Mouse (Mus musculus): ENCODE results near the gene Ugt1a6b. TPM values are rescaled to one million over a fixed set of nuclear protein-coding genes. Genes with fewer than 3 reads are reported as not detected.
"Not testable (repeated sequence)": the region's sequence is repeated elsewhere in the genome, so short reads cannot be mapped to it uniquely, and the experiment has no call there.

Gene Ugt1a6b
- polyA plus RNA-seq, 1 experiment from 2014 or later = 0.55 TPM

- Histone ChIP-seq H3K9ac (ENCODE audit: low read depth, low read length) (no peak overlapping the region), H3K36me3 (ENCODE audit: insufficient read depth, low read length) (no peaks in the 10 kb centered on the region), H3K4me2 (ENCODE audit: low read length) (no peak overlapping the region), H3K4me1 (replicated peaks; ENCODE audit: insufficient read depth, low read length) (peaks cover 11% of the 10 kb centered on the region), H3K27ac (0 out of 2 replicates have a peak overlapping the region, but pooled peaks have one; percentile 25), H3K9me3 (replicated peaks; ENCODE audit: low read length) (no peaks in the 10 kb centered on the region), H3K27me3 (ENCODE audit: insufficient read depth, low read length) (no peaks in the 10 kb centered on the region), H3K4me3 (replicated peaks; ENCODE audit: low read depth, low read length) (no peak overlapping the region)
- no peak for TF ChIP-seq CTCF (IDR thresholded peaks at IDR 0.05; ENCODE audit: low read depth)
- WGBS = 50% methylated on average over 2 of the region's 2 CpGs
- ATAC-seq (replicated peaks; ENCODE audit: low FRiP score, low read depth) (no peak), DNase-seq (ENCODE audit: low spot score) (peak; percentile 37)
Measured at GRCm38 (mm10) chr1:88136646-88137045, 33.6 kb downstream of the Ugt1a6b start.

DNA sequence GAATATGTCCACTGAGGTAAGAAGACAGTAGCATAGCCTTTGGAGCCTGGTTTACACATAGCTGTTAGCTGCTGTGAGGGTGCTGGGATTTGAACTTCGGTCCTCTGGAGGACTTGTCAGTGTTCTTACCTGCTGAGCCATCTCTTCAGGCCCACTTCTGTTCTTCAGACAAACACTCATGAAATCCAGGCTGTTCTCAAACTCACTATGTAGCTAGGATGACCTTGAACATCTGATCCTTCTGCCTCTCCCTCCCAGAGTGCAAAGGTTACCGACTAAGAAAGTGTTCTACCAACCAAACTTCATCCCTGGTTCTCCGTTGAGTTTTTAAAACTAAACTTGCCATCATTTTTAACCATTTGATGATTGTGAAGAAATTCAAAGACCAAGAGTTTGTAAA lies 34.2 kb downstream of the Ugt1a6b start:
- Histone ChIP-seq H3K27me3 (ENCODE audit: insufficient read depth, low read length) (no peaks in the 10 kb centered on the region), H3K4me3 (replicated peaks; ENCODE audit: low read depth, low read length) (no peak overlapping the region), H3K9me3 (replicated peaks; ENCODE audit: low read length) (no peaks in the 10 kb centered on the region), H3K9ac (ENCODE audit: low read depth, low read length) (no peak overlapping the region), H3K4me1 (replicated peaks; ENCODE audit: insufficient read depth, low read length) (peaks cover 11% of the 10 kb centered on the region), H3K36me3 (ENCODE audit: insufficient read depth, low read length) (no peaks in the 10 kb centered on the region), H3K4me2 (ENCODE audit: low read length) (no peak overlapping the region), H3K27ac (no peak overlapping the region)
- TF ChIP-seq CTCF (IDR thresholded peaks at IDR 0.05; ENCODE audit: low read depth) = no peak
- ATAC-seq (replicated peaks; ENCODE audit: low FRiP score, low read depth) (no peak), DNase-seq (ENCODE audit: low spot score) (no peak)
- WGBS = 67% methylated on average over 3 of the region's 3 CpGs

GRCm38 (mm10) chr1:88138145-88138544 lies 35.1 kb downstream of the Ugt1a6b start:
- 74% methylated on average over 1 of the region's 1 CpGs for WGBS
- peaks cover 11% of the 10 kb centered on the region for H3K4me1 ChIP-seq (replicated peaks; ENCODE audit: insufficient read depth, low read length)
- H3K27me3 ChIP-seq (ENCODE audit: insufficient read depth, low read length) = no peaks in the 10 kb centered on the region
- DNase-seq (ENCODE audit: low spot score) (no peak), ATAC-seq (replicated peaks; ENCODE audit: low FRiP score, low read depth) (no peak)
- H3K27ac ChIP-seq = no peak overlapping the region
- no peak overlapping the region for H3K9ac ChIP-seq (ENCODE audit: low read depth, low read length)
- H3K4me2 ChIP-seq (ENCODE audit: low read length) = no peak overlapping the region
- no peak for TF ChIP-seq CTCF (IDR thresholded peaks at IDR 0.05; ENCODE audit: low read depth)
- H3K36me3 ChIP-seq (ENCODE audit: insufficient read depth, low read length) = no peaks in the 10 kb centered on the region
- H3K4me3 ChIP-seq (replicated peaks; ENCODE audit: low read depth, low read length) = no peak overlapping the region
- H3K9me3 ChIP-seq (replicated peaks; ENCODE audit: low read length) = no peaks in the 10 kb centered on the region

DNA sequence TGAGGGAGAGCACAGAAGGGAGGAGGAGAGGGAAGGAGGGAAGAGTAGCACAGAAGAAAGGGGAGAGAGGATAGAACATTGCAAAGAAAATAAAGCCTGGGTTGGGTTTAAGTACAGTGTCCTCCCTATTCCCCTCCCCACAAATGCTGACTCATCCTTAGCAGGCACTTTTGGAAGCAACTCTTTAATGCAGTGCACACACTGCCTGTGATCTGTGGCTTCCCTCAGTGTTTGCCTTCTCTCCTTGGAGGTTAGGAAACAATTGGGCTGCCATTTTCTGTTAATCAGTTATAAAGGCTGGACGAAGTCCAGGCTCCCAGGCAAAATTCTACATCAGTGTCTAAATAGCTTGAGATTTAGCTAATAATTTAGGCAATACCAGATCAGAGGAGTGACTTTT lies 37.4 kb downstream of the Ugt1a6b start:
- not testable (repeated sequence) for H3K27ac ChIP-seq; H3K27me3 ChIP-seq (ENCODE audit: insufficient read depth, low read length); H3K4me3 ChIP-seq (replicated peaks; ENCODE audit: low read depth, low read length); H3K4me2 ChIP-seq (ENCODE audit: low read length); H3K36me3 ChIP-seq (ENCODE audit: insufficient read depth, low read length); H3K4me1 ChIP-seq (replicated peaks; ENCODE audit: insufficient read depth, low read length); H3K9me3 ChIP-seq (replicated peaks; ENCODE audit: low read length); H3K9ac ChIP-seq (ENCODE audit: low read depth, low read length); DNase-seq (ENCODE audit: low spot score)
- ATAC-seq (replicated peaks; ENCODE audit: low FRiP score, low read depth) = peak; percentile 64
- 43% methylated on average over 1 of the region's 1 CpGs for WGBS

GRCm38 (mm10) chr1:88143966-88144675 lies 41.1 kb downstream of the Ugt1a6b start:
- not testable (repeated sequence) for H3K4me3 ChIP-seq (replicated peaks; ENCODE audit: low read depth, low read length); DNase-seq (ENCODE audit: low spot score); H3K9ac ChIP-seq (ENCODE audit: low read depth, low read length); H3K27ac ChIP-seq; H3K27me3 ChIP-seq (ENCODE audit: insufficient read depth, low read length); H3K4me1 ChIP-seq (replicated peaks; ENCODE audit: insufficient read depth, low read length); H3K36me3 ChIP-seq (ENCODE audit: insufficient read depth, low read length); H3K4me2 ChIP-seq (ENCODE audit: low read length); H3K9me3 ChIP-seq (replicated peaks; ENCODE audit: low read length)
- TF ChIP-seq CTCF (IDR thresholded peaks at IDR 0.05; ENCODE audit: low read depth) = peak; percentile 61
- 1% methylated on average over 5 of the region's 5 CpGs for WGBS
- ATAC-seq (replicated peaks; ENCODE audit: low FRiP score, low read depth) = peak; percentile 75

DNA sequence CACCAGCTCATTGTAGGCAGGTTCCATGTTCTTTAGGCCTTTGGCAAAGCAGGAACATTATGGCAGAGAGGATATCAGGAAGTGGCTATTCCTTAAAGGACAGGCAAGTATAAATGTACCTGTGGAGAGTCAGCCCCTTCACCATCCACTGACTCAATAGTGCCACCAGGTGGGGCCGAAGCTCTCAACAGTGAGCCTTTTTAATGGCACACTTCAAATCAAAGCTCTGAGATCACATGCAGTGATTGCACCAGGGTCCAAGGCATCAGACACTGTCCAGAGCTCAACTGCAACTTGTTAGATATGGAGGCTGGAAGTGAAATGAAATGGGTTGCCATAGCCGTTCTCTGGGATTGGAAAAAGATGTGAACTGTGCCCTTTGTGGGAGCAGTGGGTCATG lies 42.2 kb downstream of the Ugt1a6b start:
- TF ChIP-seq CTCF (IDR thresholded peaks at IDR 0.05; ENCODE audit: low read depth) = peak; percentile 59
- not testable (repeated sequence) for H3K4me3 ChIP-seq (replicated peaks; ENCODE audit: low read depth, low read length); ATAC-seq (replicated peaks; ENCODE audit: low FRiP score, low read depth); H3K27me3 ChIP-seq (ENCODE audit: insufficient read depth, low read length); H3K9ac ChIP-seq (ENCODE audit: low read depth, low read length); H3K4me2 ChIP-seq (ENCODE audit: low read length); H3K9me3 ChIP-seq (replicated peaks; ENCODE audit: low read length); H3K27ac ChIP-seq; DNase-seq (ENCODE audit: low spot score); H3K4me1 ChIP-seq (replicated peaks; ENCODE audit: insufficient read depth, low read length); H3K36me3 ChIP-seq (ENCODE audit: insufficient read depth, low read length)
- 63% methylated on average over 2 of the region's 2 CpGs for WGBS

GRCm38 (mm10) chr1:88150133-88150532 lies 47.1 kb downstream of the Ugt1a6b start:
- H3K4me1 ChIP-seq (replicated peaks; ENCODE audit: insufficient read depth, low read length); H3K36me3 ChIP-seq (ENCODE audit: insufficient read depth, low read length); H3K27me3 ChIP-seq (ENCODE audit: insufficient read depth, low read length); H3K9me3 ChIP-seq (replicated peaks; ENCODE audit: low read length); H3K9ac ChIP-seq (ENCODE audit: low read depth, low read length); H3K27ac ChIP-seq; H3K4me2 ChIP-seq (ENCODE audit: low read length); H3K4me3 ChIP-seq (replicated peaks; ENCODE audit: low read depth, low read length); ATAC-seq (replicated peaks; ENCODE audit: low FRiP score, low read depth): not testable (repeated sequence)
- peak; percentile 70 for TF ChIP-seq CTCF (IDR thresholded peaks at IDR 0.05; ENCODE audit: low read depth)
- peak; percentile 41 for DNase-seq (ENCODE audit: low spot score)
- 76% methylated on average over 2 of the region's 2 CpGs for WGBS
